Mouse (Mus musculus) stomach, embryonic 14.5 days (tissue): ENCODE results near the gene Rmnd5b. TPM values are rescaled to one million over a fixed set of nuclear protein-coding genes. Genes with fewer than 3 reads are reported as not detected.
A peak's percentile ranks its signal among the peaks of the same experiment; 100 is the strongest.

ENCODE experiments used
- ATAC-seq: fragments of 200-750 bp; cut with Nextera tagmentation; 2 replicates; pipeline ENCODE4 v1.8.0; 2017; ENCODE audit warnings: low read depth, moderate TSS enrichment; ENCODE audit not compliant: insufficient number of reproducible peaks, insufficient read depth, low FRiP score
- H3K27ac ChIP-seq: fragments of 300-500 bp; sonication (generic); 2 replicates; pipeline ENCODE4 v1.5.1; 2014; ENCODE audit warnings: mild to moderate bottlenecking, low read length, moderate library complexity, mixed read lengths
- H3K27me3 ChIP-seq: fragments of 300-500 bp; sonication (generic); 2 replicates; pipeline ENCODE4 v1.6.1; 2014; ENCODE audit warnings: low read length, control low read depth, mixed read lengths; ENCODE audit not compliant: control insufficient read depth, insufficient read depth
- H3K36me3 ChIP-seq: fragments of 300-500 bp; sonication (generic); 2 replicates; pipeline ENCODE4 v1.6.1; 2014; ENCODE audit warnings: mild to moderate bottlenecking, control low read depth, low read length, moderate library complexity, mixed read lengths; ENCODE audit not compliant: control insufficient read depth, insufficient read depth
- H3K4me1 ChIP-seq: fragments of 300-500 bp; sonication (generic); 2 replicates; pipeline ENCODE4 v1.6.1; 2014; ENCODE audit warnings: low read length, control low read depth, mixed read lengths; ENCODE audit not compliant: control insufficient read depth, insufficient read depth
- H3K4me2 ChIP-seq: fragments of 300-500 bp; sonication (generic); replicated peaks from 2 replicates; pipeline ENCODE4 v1.6.1; 2014; ENCODE audit warnings: low read depth, low read length, control low read depth
- H3K4me3 ChIP-seq: fragments of 300-500 bp; sonication (generic); 2 replicates; pipeline ENCODE4 v1.5.1; 2014; ENCODE audit warnings: low read depth, low read length, control low read depth
- H3K9ac ChIP-seq: fragments of 300-500 bp; sonication (generic); replicated peaks from 2 replicates; pipeline ENCODE4 v1.6.1; 2014; ENCODE audit warnings: low read depth, mild to moderate bottlenecking, control low read depth, low read length, moderate library complexity, mixed read lengths
- H3K9me3 ChIP-seq: fragments of 300-500 bp; sonication (generic); 2 replicates; pipeline ENCODE4 v1.6.1; 2016; ENCODE audit warnings: low read depth, low read length, control low read depth; ENCODE audit not compliant: control insufficient read depth
- WGBS: fragments of 180-500 bp; shearing (Covaris S2); extraction: QIAGEN DNeasy Blood & Tissue Kit; methylation state at CpG from one replicate; pipeline ENCODE4 v1.1.7; 2014; 5-methylcytosine and 5-hydroxymethylcytosine counted together
- polyA plus RNA-seq: library from polyadenylated mRNA; unstranded; fragments of >200 nt; fragmentation: Nextera tagmentation; extraction: Ambion mirVana; gene quantifications from 2 replicates; pipeline ENCODE4 v1.2.1, GENCODE M21; 2014

The Rmnd5b gene
- polyA plus RNA-seq, 1 experiment from 2014 or later: 42.6 TPM

GRCm38 (mm10) chr11:51652889-51653418, 17.3 kb upstream of the Rmnd5b start:
- 88% methylated on average over 4 of the region's 4 CpGs for WGBS
- H3K27me3 ChIP-seq: no peaks in the 10 kb centered on the region
- H3K4me1 ChIP-seq: peaks cover 14% of the 10 kb centered on the region
- no peaks in the 10 kb centered on the region for H3K36me3 ChIP-seq
- no peak for ATAC-seq
- no peak overlapping the region for H3K27ac ChIP-seq
- H3K4me2 ChIP-seq: no peak overlapping the region
- H3K9me3 ChIP-seq: no peaks in the 10 kb centered on the region
- H3K9ac ChIP-seq: no peak overlapping the region
- H3K4me3 ChIP-seq: no peak overlapping the region

DNA sequence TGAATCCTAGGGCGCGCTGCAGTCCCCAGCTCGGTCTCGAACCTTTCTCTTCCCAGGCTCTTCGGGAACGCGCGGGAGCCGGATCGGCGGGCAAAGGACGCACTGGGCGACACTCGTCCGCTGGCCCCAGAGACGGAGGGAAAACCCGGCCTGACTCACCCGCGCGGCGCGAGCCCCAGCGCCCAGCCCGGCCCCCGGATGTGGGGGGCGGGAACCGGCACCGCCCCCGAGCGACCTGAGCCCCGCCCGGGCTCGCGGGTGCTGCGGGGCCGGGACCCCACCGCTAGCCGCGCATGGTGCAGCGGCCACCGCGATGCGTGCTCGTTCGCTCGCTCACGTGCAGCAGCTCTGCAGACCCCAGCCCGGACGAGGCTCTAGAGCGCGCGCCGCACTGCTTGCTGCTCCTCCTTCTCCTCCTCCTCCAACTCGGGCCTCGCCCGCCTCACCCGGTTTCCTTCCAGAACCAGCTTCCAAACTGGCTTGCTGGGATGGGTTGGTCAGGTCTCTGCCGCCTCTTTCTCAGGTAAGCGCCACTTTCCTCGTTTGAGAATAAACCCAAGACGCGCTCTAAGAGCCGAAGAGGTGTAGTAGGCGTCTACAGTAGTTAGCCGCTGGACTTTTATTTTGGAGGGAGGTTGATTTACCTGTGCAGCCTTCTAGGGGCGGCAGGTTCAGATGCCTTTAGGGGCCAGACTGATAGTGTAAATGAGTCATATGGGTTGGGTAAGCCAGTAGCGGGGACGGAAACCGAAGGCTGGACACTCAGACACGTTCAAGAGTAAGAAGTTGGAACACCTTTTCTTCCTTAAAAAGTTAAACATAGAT, 15.2 kb upstream of the Rmnd5b start, which contains the start of the genes N4bp3 and D930048N14Rik:
TSS of gene N4bp3 (minus strand) at position 152 of the 825 bp plus-strand sequence.
TSS of gene D930048N14Rik (plus strand) at position 264 of the 825 bp plus-strand sequence.
- Histone ChIP-seq H3K27me3 (no peaks in the 10 kb centered on the region), H3K9me3 (no peaks in the 10 kb centered on the region), H3K9ac (peak within 1 kb of the TSS; percentile 55), H3K4me1 (peaks cover 14% of the 10 kb centered on the region), H3K36me3 (no peaks in the 10 kb centered on the region), H3K4me3 (peak within 1 kb of the TSS; percentile 67), H3K27ac (peak within 1 kb of the TSS; percentile 66), H3K4me2 (peak within 1 kb of the TSS; percentile 98)
- 1% methylated on average over 42 of the region's 70 CpGs for WGBS
- peak; percentile 72 for ATAC-seq

DNA sequence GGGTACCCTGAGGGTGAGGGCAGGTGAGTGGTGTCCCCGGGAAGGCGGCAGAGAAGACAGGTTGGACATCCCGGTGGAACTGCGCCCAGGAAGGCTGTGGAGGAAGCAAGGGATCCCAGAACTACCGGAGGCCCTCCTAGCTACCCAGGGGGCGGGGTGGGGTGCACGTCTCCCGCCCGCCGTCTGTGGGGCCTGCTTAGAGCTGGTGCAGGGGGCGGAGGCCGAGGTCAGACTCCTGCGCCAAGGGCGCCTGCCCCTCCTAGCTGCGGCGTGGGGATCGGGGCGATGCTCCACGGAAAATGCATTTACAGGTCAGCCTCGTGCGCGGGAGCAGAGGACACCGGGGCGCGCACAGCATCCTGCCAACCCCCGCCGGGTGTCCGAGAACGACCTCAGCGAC, 14.6 kb upstream of the Rmnd5b start:
- Histone ChIP-seq H3K27me3 (no peaks in the 10 kb centered on the region), H3K9ac (peak overlapping the region; percentile 55), H3K4me1 (peaks cover 14% of the 10 kb centered on the region), H3K4me3 (peak overlapping the region; percentile 67), H3K4me2 (peak overlapping the region; percentile 98), H3K36me3 (no peaks in the 10 kb centered on the region; the same call in 1 of the 2 replicates), H3K9me3 (no peaks in the 10 kb centered on the region), H3K27ac (peak overlapping the region; percentile 66)
- peak; percentile 2; the same call in 1 of the 2 replicates for ATAC-seq
- under 1% methylated on average over 30 of the region's 30 CpGs for WGBS

DNA sequence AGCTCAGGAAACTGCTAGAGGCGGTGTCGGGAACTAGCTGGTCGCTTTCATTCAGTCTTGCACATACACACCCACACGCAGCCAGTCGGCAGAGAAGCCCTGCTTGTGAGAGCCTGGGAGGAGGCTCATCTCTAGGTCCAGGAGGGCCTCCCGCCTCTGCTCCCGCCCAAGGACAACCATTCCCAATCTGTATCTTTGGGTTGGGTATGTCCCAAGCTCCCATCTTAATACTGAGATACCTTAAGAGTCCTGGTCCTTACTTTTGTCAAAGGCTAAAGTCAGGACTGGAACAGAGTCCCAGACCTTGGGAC, 14.1 kb upstream of the Rmnd5b start:
- no peaks in the 10 kb centered on the region for H3K27me3 ChIP-seq
- peak overlapping the region; percentile 67 for H3K4me3 ChIP-seq
- H3K4me1 ChIP-seq: peaks cover 14% of the 10 kb centered on the region
- H3K4me2 ChIP-seq: peak overlapping the region; percentile 98
- no peaks in the 10 kb centered on the region; the same call in 1 of the 2 replicates for H3K36me3 ChIP-seq
- no peak for ATAC-seq
- no peaks in the 10 kb centered on the region for H3K9me3 ChIP-seq
- peak overlapping the region; percentile 55 for H3K9ac ChIP-seq
- 4% methylated on average over 7 of the region's 7 CpGs for whole genome bisulfite sequencing
- peak overlapping the region; percentile 66; the same call in 1 of the 2 replicates for H3K27ac ChIP-seq

DNA sequence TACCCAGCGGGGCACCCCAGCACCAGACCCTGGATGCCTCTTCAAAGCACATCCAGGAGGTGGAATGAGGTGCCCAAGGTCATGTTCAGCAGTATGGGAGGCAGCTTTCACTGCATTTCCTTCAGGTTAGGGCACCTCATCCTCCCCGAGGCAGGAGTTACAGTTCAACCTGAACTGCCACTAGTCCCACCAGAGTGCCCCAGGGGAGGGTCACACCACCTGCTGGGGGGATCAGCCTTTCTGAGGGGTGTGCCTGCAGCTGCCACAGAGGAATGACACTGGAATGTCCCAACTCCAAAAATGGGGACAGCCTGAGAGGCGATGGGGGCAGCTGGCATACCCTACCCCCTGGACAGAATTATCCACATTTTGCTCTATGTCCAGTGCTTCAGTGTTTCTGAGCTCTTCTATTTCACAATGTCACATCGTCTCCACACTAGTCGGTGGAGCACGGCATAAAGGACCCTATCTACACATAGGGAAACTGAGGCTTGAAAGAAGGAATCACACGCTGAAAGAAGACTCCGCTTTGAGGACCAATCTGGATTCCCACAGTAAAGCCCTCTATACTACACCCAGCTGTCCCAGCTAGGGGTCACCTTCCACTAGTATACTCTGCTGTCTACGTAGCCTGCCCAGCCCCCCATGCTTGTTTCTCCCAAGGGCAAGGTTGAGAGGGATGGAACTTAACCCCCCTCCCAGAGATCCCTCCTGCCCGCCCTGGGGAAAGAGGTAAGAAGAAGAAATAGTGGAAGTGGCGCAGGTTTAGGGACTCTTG, 13.6 kb upstream of the Rmnd5b start:
- peak overlapping the region; percentile 67; the same call in 1 of the 2 replicates for H3K4me3 ChIP-seq
- no peak overlapping the region for H3K27ac ChIP-seq
- peaks cover 14% of the 10 kb centered on the region for H3K4me1 ChIP-seq
- no peaks in the 10 kb centered on the region; the same call in 1 of the 2 replicates for H3K36me3 ChIP-seq
- no peak overlapping the region for H3K9ac ChIP-seq
- no peaks in the 10 kb centered on the region for H3K9me3 ChIP-seq
- ATAC-seq: no peak
- peak overlapping the region; percentile 98 for H3K4me2 ChIP-seq
- 33% methylated on average over 11 of the region's 11 CpGs for WGBS
- no peaks in the 10 kb centered on the region for H3K27me3 ChIP-seq

GRCm38 (mm10) chr11:51648566-51648965, 12.9 kb upstream of the Rmnd5b start:
- no peak overlapping the region for H3K9ac ChIP-seq
- no peaks in the 10 kb centered on the region for H3K9me3 ChIP-seq
- H3K4me3 ChIP-seq: peak overlapping the region; percentile 67; the same call in 1 of the 2 replicates
- H3K27ac ChIP-seq: peak overlapping the region; percentile 2; the same call in 1 of the 2 replicates
- WGBS: 32% methylated on average over 3 of the region's 3 CpGs
- H3K4me1 ChIP-seq: peaks cover 14% of the 10 kb centered on the region
- ATAC-seq: no peak
- H3K36me3 ChIP-seq: no peaks in the 10 kb centered on the region; the same call in 1 of the 2 replicates
- H3K4me2 ChIP-seq: peak overlapping the region; percentile 15; the same call in 1 of the 2 replicates
- H3K27me3 ChIP-seq: no peaks in the 10 kb centered on the region

DNA sequence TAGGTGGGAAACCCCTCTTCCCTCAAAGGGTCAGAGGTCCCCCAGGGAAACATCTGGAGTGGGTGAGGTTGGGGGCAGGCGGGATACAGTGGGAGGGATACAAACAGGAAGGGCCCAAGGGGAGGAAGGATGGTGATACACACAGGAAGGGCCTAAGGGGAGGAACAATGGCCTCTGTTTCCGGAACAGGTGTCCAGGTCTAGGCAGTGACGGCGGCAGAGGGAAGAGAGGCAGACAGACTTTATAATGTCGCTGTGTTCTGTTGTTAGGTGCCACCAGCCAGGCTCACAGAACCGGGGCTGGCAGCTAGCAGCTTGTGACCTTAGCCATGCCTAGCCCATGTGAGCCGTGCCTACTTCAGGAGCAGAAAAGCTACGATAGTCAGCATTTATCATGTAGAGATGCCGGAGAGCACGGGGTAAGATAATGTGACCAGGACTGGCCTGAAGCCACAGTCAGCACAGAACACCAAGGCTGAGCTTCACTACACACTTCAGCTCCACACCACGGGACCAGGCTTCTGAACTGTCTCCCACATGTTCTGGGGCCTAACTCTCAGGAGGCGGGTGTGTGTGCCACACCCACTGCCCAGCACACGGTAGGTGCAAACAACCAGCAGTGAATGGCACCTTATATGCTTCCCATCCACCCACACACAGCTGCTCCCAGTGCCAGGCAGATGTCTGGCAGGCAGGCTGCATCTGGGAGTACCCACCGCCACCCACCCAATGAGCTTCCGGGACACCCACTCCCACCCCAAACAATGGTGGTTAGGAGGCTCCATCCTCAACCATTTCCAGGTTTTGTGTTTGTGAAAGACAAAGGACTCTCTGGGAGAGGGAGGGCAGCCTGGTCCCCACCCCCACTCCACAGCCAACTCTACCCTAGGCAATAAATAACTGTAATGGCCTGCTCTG, 11.3 kb upstream of the Rmnd5b start:
- Histone ChIP-seq H3K9ac (no peak overlapping the region), H3K9me3 (no peaks in the 10 kb centered on the region), H3K4me1 (peaks cover 14% of the 10 kb centered on the region), H3K27me3 (no peaks in the 10 kb centered on the region), H3K4me2 (no peak overlapping the region), H3K36me3 (no peaks in the 10 kb centered on the region; the same call in 1 of the 2 replicates), H3K4me3 (no peak overlapping the region), H3K27ac (peak overlapping the region; percentile 49; the same call in 1 of the 2 replicates)
- ATAC-seq: no peak
- 66% methylated on average over 15 of the region's 15 CpGs for WGBS
